Mouse (Mus musculus) liver (tissue): ENCODE measurements around the gene Rhox3h.
"Not testable (repeated sequence)": the region's sequence is repeated elsewhere in the genome, so short reads cannot be mapped to it uniquely, and the experiment has no call there.

Experiments used
- DNase-seq: peaks from one replicate; pipeline ENCODE4 v3.0.0-alpha.2; 2020; ENCODE audit warnings: mixed read lengths

Rhox3h gene

GRCm38 (mm10) chrX:37668664-37669063 lies at the start of gene Rhox3h:
Rhox3h (minus strand) TSS chrX:37668764.
- not testable (repeated sequence) for DNase-seq

- no peak for DNase-seq
Observed at GRCm38 (mm10) chrX:37701821-37702387, 33.3 kb upstream of the Rhox3h start.

GRCm38 (mm10) chrX:37692261-37692660 lies 23.7 kb upstream of the Rhox3h start:
- no peak for DNase-seq

- no peak for DNase-seq
Observed at GRCm38 (mm10) chrX:37683031-37683715, 14.6 kb upstream of the Rhox3h start.

GRCm38 (mm10) chrX:37673177-37673576 lies 4.6 kb upstream of the Rhox3h start, which contains the start of gene Rhox2h:
Rhox2h (minus strand) TSS chrX:37673277.
- DNase-seq, result not testable (repeated sequence)

GRCm38 (mm10) chrX:37651227-37651626 lies 17.3 kb downstream of the Rhox3h start, which contains the start of gene Rhox4g:
Rhox4g (minus strand) TSS chrX:37651327.
- DNase-seq, result not testable (repeated sequence)

- not testable (repeated sequence) for DNase-seq
Observed at GRCm38 (mm10) chrX:37643370-37643769, 25.2 kb downstream of the Rhox3h start, which contains the start of gene Rhox2g. Rhox2g (minus strand) TSS chrX:37643470.

- DNase-seq, result not testable (repeated sequence)
Observed at GRCm38 (mm10) chrX:37628512-37628911, 40.1 kb downstream of the Rhox3h start, which contains the start of gene Rhox3g. Rhox3g (minus strand) TSS chrX:37628612.
